Mouse (Mus musculus) stomach, postnatal 0 days (tissue): ENCODE data around the gene Hoxc8.

ENCODE experiments used
- CTCF ChIP-seq: IDR thresholded peaks from 2 replicates; pipeline ENCODE4 v1.5.1; 2016; ENCODE audit warnings: antibody characterized with exemption, low read depth, mild to moderate bottlenecking, moderate library complexity
- EP300 ChIP-seq: optimal IDR thresholded peaks from 2 replicates; pipeline ENCODE3; 2016; ENCODE audit warnings: antibody characterized with exemption

GRCm38 (mm10) chr15:103021544-103021943 is 31.1 kb downstream of the Hoxc8 start:
- no peak for TF ChIP-seq CTCF
- TF ChIP-seq EP300 = no peak
